Mouse (Mus musculus) left cerebral cortex, adult 9 months (tissue): ENCODE data around the gene Chl1.

Experiments
- DNase-seq, 2 experiments: peaks; one replicate each; pipeline ENCODE4 v3.0.0; 2022; ENCODE audit warnings: low spot score in 2 of 2

Gene Chl1

GRCm38 (mm10) chr6:103542576-103542975 is 32.2 kb downstream of the Chl1 start:
- DNase-seq, result no peak

DNA sequence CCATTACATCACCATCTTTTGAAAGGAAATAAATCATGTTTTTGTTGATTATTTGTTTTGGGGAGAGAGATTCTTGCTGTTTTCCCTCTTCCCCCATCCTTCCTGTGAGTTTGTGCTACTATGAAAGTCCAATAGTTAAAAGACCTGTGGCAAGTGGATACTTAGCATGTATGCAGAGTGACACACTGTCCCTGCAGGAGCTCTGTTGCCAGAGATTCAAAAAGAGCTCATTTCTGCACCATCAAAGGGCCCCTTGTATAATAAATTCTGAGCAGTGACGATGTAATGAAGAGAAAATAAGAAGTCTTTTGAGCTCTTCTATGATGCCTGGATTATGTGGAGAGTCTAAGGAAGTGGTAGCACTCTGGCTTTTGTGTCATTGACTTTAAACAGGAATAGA is 33.4 kb downstream of the Chl1 start:
- no peak for DNase-seq

- no peak for DNase-seq
Observed at GRCm38 (mm10) chr6:103546314-103546713, 35.9 kb downstream of the Chl1 start.

- no peak for DNase-seq
Observed at GRCm38 (mm10) chr6:103549929-103550328, 39.5 kb downstream of the Chl1 start.

GRCm38 (mm10) chr6:103558037-103558893 is 47.9 kb downstream of the Chl1 start:
- no peak for DNase-seq

DNA sequence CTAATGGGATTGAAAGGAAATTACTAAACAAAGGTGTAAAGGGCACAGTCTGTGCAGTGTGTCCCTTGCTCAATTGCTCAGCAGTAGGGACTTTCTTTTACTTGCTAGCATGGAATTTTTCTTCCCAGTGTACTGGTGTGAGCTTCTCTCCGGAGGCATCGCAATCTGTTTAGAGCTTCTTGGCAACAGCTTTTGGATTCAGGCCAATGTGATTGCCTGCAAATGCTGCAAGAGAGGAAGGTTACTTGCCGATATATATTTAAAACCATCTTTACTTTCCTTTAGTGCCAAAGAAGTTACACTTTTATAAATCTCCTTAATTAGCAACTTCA is 48.5 kb downstream of the Chl1 start:
- DNase-seq, result peak; percentile 35 to 64

- no peak for DNase-seq
Observed at GRCm38 (mm10) chr6:103559344-103559743, 49.0 kb downstream of the Chl1 start.

- DNase-seq, result no peak
Observed at GRCm38 (mm10) chr6:103564811-103565210, 54.4 kb downstream of the Chl1 start.

DNA sequence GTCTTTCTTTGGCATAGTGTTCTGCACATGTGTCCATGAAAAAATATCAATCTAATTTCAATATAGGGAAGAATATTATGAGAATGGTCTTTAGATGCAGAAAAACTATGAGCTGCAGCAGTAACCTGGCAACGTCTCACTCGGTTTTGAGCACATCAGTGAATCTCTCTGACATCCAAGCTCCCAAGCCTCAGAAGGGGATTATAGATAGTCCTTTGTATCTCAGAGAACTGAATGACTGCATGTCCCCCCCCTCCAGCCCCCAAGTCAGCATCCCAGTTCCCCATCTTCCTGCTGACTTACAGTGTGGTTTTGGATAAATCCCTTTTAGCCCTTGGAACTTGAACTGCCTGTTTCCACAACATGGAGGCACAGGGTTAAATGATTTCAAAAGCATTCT is 56.9 kb downstream of the Chl1 start:
- DNase-seq, result no peak

- DNase-seq, result no peak
Observed at GRCm38 (mm10) chr6:103572659-103573058, 62.3 kb downstream of the Chl1 start.

- DNase-seq, result no peak
Observed at GRCm38 (mm10) chr6:103584224-103584623, 73.8 kb downstream of the Chl1 start.

GRCm38 (mm10) chr6:103585667-103586066 is 75.3 kb downstream of the Chl1 start:
- DNase-seq, result no peak

DNA sequence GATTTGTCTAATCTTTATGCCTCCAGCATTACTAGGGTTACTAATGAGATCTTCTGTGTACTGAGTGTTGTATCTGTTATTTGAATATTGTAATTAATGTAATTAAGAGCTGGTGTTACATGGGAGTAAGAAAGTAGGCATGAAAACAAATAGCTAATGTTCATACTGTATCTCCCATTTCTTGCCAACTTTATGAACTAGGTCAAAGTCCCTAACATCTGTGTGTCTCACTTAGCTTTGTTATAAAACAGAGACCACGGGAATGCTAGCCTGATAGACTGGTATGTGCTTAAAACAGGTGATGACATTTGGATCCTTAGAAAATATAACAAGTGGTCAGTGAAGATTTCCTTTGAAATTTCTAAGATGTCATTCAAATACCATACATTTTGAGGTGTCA is 75.7 kb downstream of the Chl1 start:
- no peak for DNase-seq

DNA sequence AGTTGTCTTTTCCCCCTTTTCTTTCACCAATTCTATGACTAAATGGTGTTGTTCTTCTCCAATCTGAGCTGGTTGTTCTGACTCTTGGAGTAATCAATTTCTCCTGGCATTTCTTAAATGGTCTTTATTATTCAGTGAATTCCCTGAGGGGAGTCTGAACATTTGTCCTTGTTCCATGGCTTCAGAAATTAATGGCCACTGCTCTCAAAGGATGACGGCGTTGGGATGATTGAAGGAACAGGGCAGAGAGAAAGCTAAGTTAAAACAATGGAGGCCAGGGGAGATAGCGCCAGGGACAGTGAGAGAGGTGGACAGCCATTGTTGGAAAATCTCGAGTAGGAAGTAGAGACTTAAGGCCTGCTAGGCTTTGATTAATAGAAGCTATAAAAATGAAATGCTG is 91.7 kb downstream of the Chl1 start:
- DNase-seq, result no peak

GRCm38 (mm10) chr6:103610656-103611055 is 100.3 kb downstream of the Chl1 start:
- no peak for DNase-seq

GRCm38 (mm10) chr6:103612626-103613025 is 102.2 kb downstream of the Chl1 start:
- no peak for DNase-seq

GRCm38 (mm10) chr6:103613714-103614113 is 103.3 kb downstream of the Chl1 start:
- DNase-seq, result no peak

- DNase-seq, result no peak
Observed at GRCm38 (mm10) chr6:103615924-103616602, 105.7 kb downstream of the Chl1 start.

- DNase-seq, result no peak
Observed at GRCm38 (mm10) chr6:103620880-103621279, 110.5 kb downstream of the Chl1 start.

DNA sequence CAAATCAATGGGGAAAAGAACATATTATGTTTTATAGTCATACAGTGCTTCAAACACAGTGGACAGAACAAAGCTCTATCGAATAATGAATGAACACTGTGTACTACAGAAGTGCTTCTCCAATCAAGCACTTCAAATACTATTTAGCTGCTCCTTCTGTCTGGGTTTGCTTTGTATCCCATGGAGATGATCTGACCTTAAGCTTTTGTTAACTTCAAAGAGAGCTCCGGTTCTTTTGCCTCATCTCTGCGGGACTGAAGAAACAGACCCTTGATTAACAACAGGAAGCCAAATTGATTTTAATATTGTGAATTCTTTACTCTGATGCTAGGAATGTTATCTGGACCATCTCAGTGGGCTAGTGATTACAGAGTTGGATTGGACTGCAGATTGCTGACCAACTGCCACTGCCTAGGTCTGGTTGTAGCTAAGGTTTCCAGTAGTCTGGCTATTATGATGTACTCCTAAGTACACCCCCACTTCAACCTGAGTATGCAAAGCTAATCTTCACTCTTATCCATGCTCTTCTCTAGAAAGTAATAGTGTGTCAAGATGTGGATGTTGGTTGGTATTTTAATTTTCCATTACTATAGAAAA is 111.8 kb downstream of the Chl1 start:
- DNase-seq, result no peak

GRCm38 (mm10) chr6:103632856-103633255 is 122.5 kb downstream of the Chl1 start:
- no peak for DNase-seq

DNA sequence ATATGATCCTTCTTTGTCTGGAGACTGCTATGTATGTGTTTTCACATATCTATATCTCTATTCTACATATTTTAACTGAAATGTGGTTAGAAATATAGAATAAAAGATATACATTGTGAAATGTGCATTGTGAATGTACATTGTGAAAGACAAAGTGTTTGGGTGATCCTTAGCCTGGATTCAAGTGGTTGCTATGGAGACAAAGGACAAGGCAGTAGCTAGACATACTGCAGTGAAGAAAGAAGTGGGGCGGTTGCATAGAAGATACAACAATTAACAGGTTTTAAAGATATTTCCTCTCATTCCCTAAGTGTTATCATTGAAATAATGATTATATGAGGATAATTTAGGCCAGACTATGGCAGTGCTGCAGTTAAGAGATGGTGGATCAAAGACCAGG is 146.4 kb downstream of the Chl1 start:
- DNase-seq, result no peak

- DNase-seq, result no peak
Observed at GRCm38 (mm10) chr6:103659173-103659572, 148.8 kb downstream of the Chl1 start.
